Mouse (Mus musculus): Measurements from ENCODE around the gene Twf2. TPM values are rescaled to one million over a fixed set of nuclear protein-coding genes. Genes with fewer than 3 reads are reported as not detected.

Gene Twf2
- polyA plus RNA-seq, 1 experiment from 2014 or later, result 69.9 TPM

- Histone ChIP-seq H3K4me2 (ENCODE audit: low read depth, low read length) (no peak overlapping the region), H3K27me3 (ENCODE audit: control insufficient read depth, insufficient read depth, low read depth, low read length) (no peaks in the 10 kb centered on the region), H3K4me3 (ENCODE audit: low read length) (no peak overlapping the region), H3K9me3 (ENCODE audit: control insufficient read depth, low read length) (no peaks in the 10 kb centered on the region), H3K4me1 (replicated peaks; ENCODE audit: control insufficient read depth, insufficient read depth, low read length) (peaks cover 2% of the 10 kb centered on the region; the same call in 1 of the 2 replicates), H3K9ac (ENCODE audit: low read length) (no peak overlapping the region), H3K27ac (ENCODE audit: low read length) (no peak overlapping the region), H3K36me3 (ENCODE audit: control insufficient read depth, insufficient read depth, low read length) (peaks cover 24% of the 10 kb centered on the region)
- WGBS, result 82% methylated on average over 7 of the region's 7 CpGs
- ATAC-seq (ENCODE audit: low read depth), result no peak
These were observed 14.1 kb downstream of the Twf2 start for GRCm38 (mm10) chr9:106216971-106217370.

- H3K9ac ChIP-seq (ENCODE audit: low read length), result no peak overlapping the region
- no peaks in the 10 kb centered on the region for H3K36me3 ChIP-seq (ENCODE audit: control insufficient read depth, insufficient read depth, low read length)
- H3K4me1 ChIP-seq (replicated peaks; ENCODE audit: control insufficient read depth, insufficient read depth, low read length), result 0 out of 2 replicates have a peak, but pooled peaks cover 3% of the 10 kb centered on the region
- H3K27ac ChIP-seq (ENCODE audit: low read length), result no peak overlapping the region
- no peak for ATAC-seq (ENCODE audit: low read depth)
- no peak overlapping the region for H3K4me2 ChIP-seq (ENCODE audit: low read depth, low read length)
- WGBS, result 54% methylated on average over 8 of the region's 8 CpGs
- no peaks in the 10 kb centered on the region for H3K9me3 ChIP-seq (ENCODE audit: control insufficient read depth, low read length)
- H3K27me3 ChIP-seq (ENCODE audit: control insufficient read depth, insufficient read depth, low read depth, low read length), result peaks cover 4% of the 10 kb centered on the region
- no peak overlapping the region for H3K4me3 ChIP-seq (ENCODE audit: low read length)
These were observed 18.1 kb downstream of the Twf2 start for GRCm38 (mm10) chr9:106220894-106221523.

GRCm38 (mm10) chr9:106222261-106222851 is 19.4 kb downstream of the Twf2 start, which contains the start of gene Tlr9:
Gene Tlr9, plus strand, starts transcription at chr9:106222598.
- no peak within 1 kb of the TSS for H3K9ac ChIP-seq (ENCODE audit: low read length)
- no peak within 1 kb of the TSS for H3K4me2 ChIP-seq (ENCODE audit: low read depth, low read length)
- no peaks in the 10 kb centered on the region for H3K36me3 ChIP-seq (ENCODE audit: control insufficient read depth, insufficient read depth, low read length)
- peaks cover 4% of the 10 kb centered on the region for H3K27me3 ChIP-seq (ENCODE audit: control insufficient read depth, insufficient read depth, low read depth, low read length)
- 0 out of 2 replicates have a peak, but pooled peaks cover 7% of the 10 kb centered on the region for H3K4me1 ChIP-seq (replicated peaks; ENCODE audit: control insufficient read depth, insufficient read depth, low read length)
- H3K4me3 ChIP-seq (ENCODE audit: low read length), result no peak within 1 kb of the TSS
- ATAC-seq (ENCODE audit: low read depth), result no peak
- H3K9me3 ChIP-seq (ENCODE audit: control insufficient read depth, low read length), result no peaks in the 10 kb centered on the region
- 51% methylated on average over 4 of the region's 4 CpGs for WGBS
- no peak within 1 kb of the TSS for H3K27ac ChIP-seq (ENCODE audit: low read length)

GRCm38 (mm10) chr9:106222994-106223393 is 20.1 kb downstream of the Twf2 start:
- H3K27ac ChIP-seq (ENCODE audit: low read length), result no peak overlapping the region
- no peak for ATAC-seq (ENCODE audit: low read depth)
- no peak overlapping the region for H3K4me3 ChIP-seq (ENCODE audit: low read length)
- H3K9ac ChIP-seq (ENCODE audit: low read length), result no peak overlapping the region
- WGBS, result 83% methylated on average over 4 of the region's 4 CpGs
- H3K27me3 ChIP-seq (ENCODE audit: control insufficient read depth, insufficient read depth, low read depth, low read length), result peaks cover 4% of the 10 kb centered on the region
- no peak overlapping the region for H3K4me2 ChIP-seq (ENCODE audit: low read depth, low read length)
- H3K36me3 ChIP-seq (ENCODE audit: control insufficient read depth, insufficient read depth, low read length), result no peaks in the 10 kb centered on the region
- H3K9me3 ChIP-seq (ENCODE audit: control insufficient read depth, low read length), result no peaks in the 10 kb centered on the region
- 0 out of 2 replicates have a peak, but pooled peaks cover 9% of the 10 kb centered on the region for H3K4me1 ChIP-seq (replicated peaks; ENCODE audit: control insufficient read depth, insufficient read depth, low read length)

GRCm38 (mm10) chr9:106225469-106226150 is 22.7 kb downstream of the Twf2 start:
- Histone ChIP-seq H3K9ac (ENCODE audit: low read length) (peak overlapping the region; percentile 53), H3K9me3 (ENCODE audit: control insufficient read depth, low read length) (no peaks in the 10 kb centered on the region), H3K4me2 (ENCODE audit: low read depth, low read length) (peak overlapping the region; percentile 65), H3K27me3 (ENCODE audit: control insufficient read depth, insufficient read depth, low read depth, low read length) (peaks cover 4% of the 10 kb centered on the region), H3K4me1 (replicated peaks; ENCODE audit: control insufficient read depth, insufficient read depth, low read length) (peaks cover 9% of the 10 kb centered on the region; the same call in 1 of the 2 replicates), H3K4me3 (ENCODE audit: low read length) (peak overlapping the region; percentile 41), H3K27ac (ENCODE audit: low read length) (peak overlapping the region; percentile 26; the same call in 1 of the 2 replicates), H3K36me3 (ENCODE audit: control insufficient read depth, insufficient read depth, low read length) (no peaks in the 10 kb centered on the region)
- peak; percentile 4; the same call in 1 of the 2 replicates for ATAC-seq (ENCODE audit: low read depth)
- 50% methylated on average over 24 of the region's 24 CpGs for WGBS

GRCm38 (mm10) chr9:106226151-106226682 is 23.3 kb downstream of the Twf2 start:
- Histone ChIP-seq H3K4me1 (replicated peaks; ENCODE audit: control insufficient read depth, insufficient read depth, low read length) (peaks cover 9% of the 10 kb centered on the region; the same call in 1 of the 2 replicates), H3K4me3 (ENCODE audit: low read length) (peak overlapping the region; percentile 41), H3K36me3 (ENCODE audit: control insufficient read depth, insufficient read depth, low read length) (no peaks in the 10 kb centered on the region), H3K9ac (ENCODE audit: low read length) (peak overlapping the region; percentile 53), H3K9me3 (ENCODE audit: control insufficient read depth, low read length) (no peaks in the 10 kb centered on the region), H3K27ac (ENCODE audit: low read length) (peak overlapping the region; percentile 26; the same call in 1 of the 2 replicates), H3K27me3 (ENCODE audit: control insufficient read depth, insufficient read depth, low read depth, low read length) (peaks cover 4% of the 10 kb centered on the region), H3K4me2 (ENCODE audit: low read depth, low read length) (peak overlapping the region; percentile 65)
- peak; percentile 85 for ATAC-seq (ENCODE audit: low read depth)
- WGBS, result 3% methylated on average over 34 of the region's 34 CpGs

GRCm38 (mm10) chr9:106227790-106228429 is 25.0 kb downstream of the Twf2 start:
- no peak for ATAC-seq (ENCODE audit: low read depth)
- peaks cover 8% of the 10 kb centered on the region; the same call in 1 of the 2 replicates for H3K36me3 ChIP-seq (ENCODE audit: control insufficient read depth, insufficient read depth, low read length)
- peaks cover 9% of the 10 kb centered on the region; the same call in 1 of the 2 replicates for H3K4me1 ChIP-seq (replicated peaks; ENCODE audit: control insufficient read depth, insufficient read depth, low read length)
- H3K27ac ChIP-seq (ENCODE audit: low read length), result no peak overlapping the region
- no peak overlapping the region for H3K4me2 ChIP-seq (ENCODE audit: low read depth, low read length)
- H3K9ac ChIP-seq (ENCODE audit: low read length), result no peak overlapping the region
- no peak overlapping the region for H3K4me3 ChIP-seq (ENCODE audit: low read length)
- H3K9me3 ChIP-seq (ENCODE audit: control insufficient read depth, low read length), result no peaks in the 10 kb centered on the region
- peaks cover 4% of the 10 kb centered on the region for H3K27me3 ChIP-seq (ENCODE audit: control insufficient read depth, insufficient read depth, low read depth, low read length)
- 46% methylated on average over 8 of the region's 8 CpGs for WGBS

GRCm38 (mm10) chr9:106230051-106230733 is 27.3 kb downstream of the Twf2 start:
- H3K9me3 ChIP-seq (ENCODE audit: control insufficient read depth, low read length), result no peaks in the 10 kb centered on the region
- ATAC-seq (ENCODE audit: low read depth), result no peak
- H3K27me3 ChIP-seq (ENCODE audit: control insufficient read depth, insufficient read depth, low read depth, low read length), result peaks cover 4% of the 10 kb centered on the region
- no peak overlapping the region for H3K9ac ChIP-seq (ENCODE audit: low read length)
- no peak overlapping the region for H3K27ac ChIP-seq (ENCODE audit: low read length)
- WGBS, result 76% methylated on average over 8 of the region's 9 CpGs
- H3K4me3 ChIP-seq (ENCODE audit: low read length), result no peak overlapping the region
- no peak overlapping the region for H3K4me2 ChIP-seq (ENCODE audit: low read depth, low read length)
- peaks cover 9% of the 10 kb centered on the region; the same call in 1 of the 2 replicates for H3K4me1 ChIP-seq (replicated peaks; ENCODE audit: control insufficient read depth, insufficient read depth, low read length)
- H3K36me3 ChIP-seq (ENCODE audit: control insufficient read depth, insufficient read depth, low read length), result peaks cover 24% of the 10 kb centered on the region

All from lung, embryonic 16.5 days (tissue).